Mouse (Mus musculus) adrenal gland, postnatal 10 days (tissue): ENCODE data around the gene Wdr37. TPM values are rescaled to one million over a fixed set of nuclear protein-coding genes. Genes with fewer than 3 reads are reported as not detected.
"Not testable (repeated sequence)": the region's sequence is repeated elsewhere in the genome, so short reads cannot be mapped to it uniquely, and the experiment has no call there.

ENCODE experiments used
- DNase-seq: peaks from one replicate; pipeline ENCODE4 v3.0.0; 2021; ENCODE audit warnings: mixed read lengths
- long read RNA-seq, 2 experiments: library from polyadenylated mRNA; stranded (forward); transcript quantifications; one replicate each; pipeline ENCODE4 v2.0.0; 2021
- total RNA-seq, 2 experiments: library from RNA; stranded (reverse); gene quantifications; 2 replicates each; pipeline ENCODE4 v1.2.3; 2021

Wdr37 gene
- total RNA-seq: 10 to 100 TPM; 28.5 to 36.1 TPM
- long read RNA-seq, experiment 1, full-length matches to known transcripts: 7 of 11 reads
- long read RNA-seq, experiment 1, partial matches to known transcripts: 1 of 11 reads
- long read RNA-seq, experiment 1, other reads (novel, unspliced or antisense): 3 of 11 reads
- long read RNA-seq, experiment 2, full-length matches to known transcripts: 4 of 15 reads
- long read RNA-seq, experiment 2, partial matches to known transcripts: 5 of 15 reads
- long read RNA-seq, experiment 2, other reads (novel, unspliced or antisense): 6 of 15 reads

DNA sequence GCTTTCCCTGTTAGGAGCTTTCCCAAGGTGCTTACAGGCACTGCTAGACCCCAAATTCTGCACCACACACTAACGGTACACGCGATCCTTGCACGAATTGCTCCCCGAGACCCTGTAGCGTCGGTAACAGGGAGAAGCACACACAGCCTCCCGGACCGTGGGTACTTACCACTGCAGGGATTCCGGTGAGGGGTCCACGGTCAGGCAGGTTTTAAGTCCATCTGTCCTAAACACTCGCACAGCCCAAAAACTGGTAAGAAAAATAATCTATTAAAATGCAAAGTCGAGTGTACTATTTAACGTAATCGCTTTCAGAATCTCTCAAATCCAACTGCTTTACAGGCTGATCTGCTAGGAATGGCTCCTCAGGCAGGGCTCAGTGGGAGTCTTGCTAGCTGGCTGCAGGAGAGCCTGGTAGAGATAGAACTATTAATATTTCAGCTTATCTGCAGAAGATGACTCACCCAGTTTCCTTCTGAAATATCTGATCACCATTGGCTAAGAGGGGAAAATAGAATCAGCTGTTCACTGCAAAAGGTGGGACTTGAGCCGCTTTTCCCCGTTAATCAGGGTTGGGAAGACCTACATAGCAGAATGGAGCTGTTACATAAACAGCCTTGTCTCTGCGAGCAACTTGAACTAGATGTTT, at the start of gene Wdr37:
Gene Wdr37, minus strand, starts transcription at position 596 of the 649 bp plus-strand sequence.
- peak; percentile 65 for DNase-seq

- DNase-seq: not testable (repeated sequence)
Observed at GRCm38 (mm10) chr13:8913890-8914289, 42.2 kb upstream of the Wdr37 start.

DNA sequence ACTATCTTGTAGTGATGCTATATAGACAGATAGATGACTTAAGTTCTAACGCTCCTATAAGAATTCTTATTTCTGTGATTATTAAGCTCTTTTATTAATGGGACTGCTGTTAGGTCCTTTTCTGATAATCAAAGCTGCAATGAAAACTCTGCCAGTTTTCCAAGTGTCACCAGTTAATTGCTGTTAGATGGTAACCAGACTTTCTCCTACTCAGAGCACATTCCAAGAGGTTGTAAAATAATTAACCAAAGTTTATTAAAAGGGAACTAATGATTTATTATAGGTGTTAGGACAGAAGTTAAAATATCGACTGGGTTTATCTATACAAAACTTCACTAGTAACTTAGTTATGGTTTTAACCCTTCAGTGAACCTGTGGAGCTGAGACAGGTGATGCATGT, 34.3 kb upstream of the Wdr37 start:
- DNase-seq: not testable (repeated sequence)

GRCm38 (mm10) chr13:8888603-8889002, 16.9 kb upstream of the Wdr37 start:
- DNase-seq: peak; percentile 17

DNA sequence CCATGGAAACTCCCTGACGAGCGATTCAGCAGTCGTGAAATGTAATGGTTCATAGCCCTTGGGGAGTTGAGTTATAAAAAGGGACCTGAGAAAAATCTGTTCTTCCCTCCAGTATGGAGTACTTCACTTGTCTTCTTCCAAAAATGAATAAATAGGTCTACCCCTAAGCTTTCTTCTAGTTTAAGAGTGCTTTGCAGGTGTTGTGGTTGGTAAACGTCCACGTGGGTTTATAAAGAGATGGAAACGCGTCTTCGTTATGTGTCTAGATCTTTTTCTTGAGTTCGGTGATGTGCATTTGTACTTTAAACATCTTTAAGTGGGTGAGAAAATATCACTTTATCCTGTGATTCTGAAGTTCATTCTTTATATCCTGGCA, 14.5 kb upstream of the Wdr37 start:
- no peak for DNase-seq

- peak; percentile 96 for DNase-seq
Observed at GRCm38 (mm10) chr13:8885445-8886184, 13.9 kb upstream of the Wdr37 start, which contains the start of gene Idi1. Idi1 (plus strand) TSS chr13:8885501.

GRCm38 (mm10) chr13:8883870-8884269, 12.2 kb upstream of the Wdr37 start:
- DNase-seq: not testable (repeated sequence)

GRCm38 (mm10) chr13:8881611-8882010, 9.9 kb upstream of the Wdr37 start:
- no peak for DNase-seq

GRCm38 (mm10) chr13:8873776-8874175, 2.1 kb upstream of the Wdr37 start:
- DNase-seq: no peak

GRCm38 (mm10) chr13:8870510-8871313, 997 bp downstream of the Wdr37 start:
- DNase-seq: peak; percentile 92

GRCm38 (mm10) chr13:8870160-8870509, 1.6 kb downstream of the Wdr37 start:
- DNase-seq: no peak

DNA sequence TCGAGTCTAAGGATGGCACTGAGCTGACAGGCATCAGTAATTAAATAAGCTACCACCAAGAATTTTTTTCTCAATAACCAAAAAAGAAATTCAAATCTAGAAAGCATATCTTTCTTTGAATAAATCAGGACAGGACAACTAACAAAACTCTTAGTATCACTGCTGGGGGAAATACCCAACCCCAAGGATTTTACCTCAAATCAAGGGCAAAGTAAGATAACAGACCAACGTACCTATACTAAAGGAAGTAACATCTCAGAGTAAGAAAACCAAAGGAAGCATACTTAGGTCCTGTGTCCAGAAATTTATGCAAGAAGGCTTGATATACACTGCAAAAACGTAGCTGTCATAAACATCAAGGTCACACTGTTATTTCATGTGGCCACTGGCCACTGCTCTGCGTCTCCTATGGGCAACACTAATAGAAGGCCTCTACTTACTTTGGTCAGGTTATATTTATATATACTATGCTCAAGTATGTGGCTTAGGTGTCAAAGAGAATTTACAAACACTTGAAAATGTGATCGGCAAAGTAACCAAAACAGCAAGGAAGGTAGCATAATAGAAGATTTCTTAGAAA, 2.0 kb downstream of the Wdr37 start:
- DNase-seq: no peak

DNA sequence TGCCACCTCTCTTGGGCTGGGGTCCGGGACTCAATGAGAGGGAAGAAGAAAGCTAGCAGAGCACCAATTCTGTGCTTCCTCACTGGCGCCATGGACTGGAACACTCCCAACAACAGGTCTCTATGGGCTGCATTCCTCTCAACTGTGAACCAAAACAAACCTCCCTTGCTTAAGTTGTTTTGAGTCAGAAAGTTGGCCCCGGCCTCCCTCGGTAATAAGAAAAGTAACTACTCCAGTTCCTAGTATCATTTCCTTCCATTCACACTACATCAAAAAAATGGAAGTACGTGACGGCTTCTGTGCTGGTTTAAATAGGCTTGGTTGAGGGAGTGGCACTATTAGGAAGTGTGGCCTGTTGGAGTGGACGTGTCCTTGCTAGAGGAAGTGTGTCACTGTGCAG, 5.1 kb downstream of the Wdr37 start:
- DNase-seq: peak; percentile 53

DNA sequence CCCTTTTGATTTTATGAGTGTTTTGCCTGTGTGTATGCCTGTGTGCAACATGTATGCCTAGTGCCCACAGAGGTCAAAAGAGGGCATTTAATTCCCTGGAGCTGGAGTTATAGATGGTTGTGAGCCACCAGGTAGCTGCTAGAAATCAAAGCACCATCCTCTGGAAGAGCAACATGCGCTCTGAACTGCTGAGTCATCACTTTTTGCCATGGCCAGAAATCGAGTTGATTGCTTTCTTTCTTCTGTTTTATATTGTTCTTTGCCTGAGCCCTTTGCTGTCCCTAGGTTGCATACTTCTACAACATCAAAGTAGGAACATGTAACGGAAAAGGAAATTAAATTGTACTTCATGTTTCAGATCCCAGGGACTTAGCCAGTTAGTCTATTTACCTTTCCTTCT, 6.7 kb downstream of the Wdr37 start:
- DNase-seq: no peak

GRCm38 (mm10) chr13:8860861-8861260, 10.8 kb downstream of the Wdr37 start:
- no peak for DNase-seq

GRCm38 (mm10) chr13:8858453-8858852, 13.3 kb downstream of the Wdr37 start:
- no peak for DNase-seq

GRCm38 (mm10) chr13:8854769-8855168, 16.9 kb downstream of the Wdr37 start:
- DNase-seq: no peak

DNA sequence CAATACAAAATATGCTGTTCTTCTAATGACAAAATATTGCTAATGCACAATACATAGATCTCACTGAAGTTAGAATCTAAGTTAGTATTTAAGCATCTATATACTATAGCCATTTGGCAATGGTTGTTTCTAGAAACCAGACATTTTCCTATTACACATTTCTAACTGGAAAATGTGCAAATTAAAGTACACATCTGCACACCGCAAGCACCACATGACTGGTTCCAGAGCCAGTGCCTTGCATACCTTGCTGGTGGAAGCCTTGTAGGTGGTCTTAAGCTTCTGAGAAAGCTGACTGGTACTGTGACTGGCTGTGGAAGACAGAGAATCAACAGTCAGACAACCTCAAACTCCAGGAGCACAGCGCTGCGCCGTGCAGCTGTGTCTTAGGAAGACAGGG, 18.3 kb downstream of the Wdr37 start:
- DNase-seq: no peak

- no peak for DNase-seq
Observed at GRCm38 (mm10) chr13:8849311-8849710, 22.4 kb downstream of the Wdr37 start.

DNA sequence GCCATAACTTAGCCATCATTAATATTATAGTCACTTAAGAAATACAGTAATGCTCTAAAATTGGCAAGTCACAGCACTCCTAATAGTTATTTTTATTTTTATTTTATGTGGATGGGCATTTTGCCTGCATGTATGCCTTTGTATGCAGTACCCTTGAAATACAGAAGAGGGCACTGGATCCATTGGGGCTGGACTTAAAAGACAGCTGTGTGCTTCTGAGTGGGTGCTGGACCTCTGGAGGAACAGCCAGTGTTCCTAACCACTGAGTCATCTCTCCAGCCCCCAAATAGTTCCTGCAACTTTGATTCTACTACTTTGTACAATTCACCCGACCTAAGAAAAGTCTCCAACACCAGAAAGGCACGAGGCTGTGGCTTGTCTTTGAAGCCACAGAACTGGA, 24.0 kb downstream of the Wdr37 start:
- DNase-seq: peak; percentile 38

- no peak for DNase-seq
Observed at GRCm38 (mm10) chr13:8842273-8842672, 29.4 kb downstream of the Wdr37 start.

DNA sequence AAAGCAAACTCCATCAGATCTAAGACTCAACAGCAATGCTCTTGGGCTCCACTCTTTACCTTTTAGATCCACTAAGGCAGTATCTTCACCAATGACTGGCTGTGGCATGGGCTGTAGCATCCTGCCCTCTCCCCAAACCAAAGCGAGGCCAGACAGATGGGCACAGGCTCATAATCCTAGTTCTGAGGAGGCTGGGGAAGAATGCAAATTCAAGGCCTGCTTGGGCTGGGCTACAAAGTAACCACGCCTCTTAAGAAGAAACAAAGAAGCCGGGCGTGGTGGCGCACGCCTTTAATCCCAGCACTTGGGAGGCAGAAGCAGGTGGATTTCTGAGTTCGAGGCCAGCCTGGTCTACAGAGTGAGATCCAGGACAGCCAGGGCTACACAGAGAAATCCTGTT, 29.9 kb downstream of the Wdr37 start:
- not testable (repeated sequence) for DNase-seq
